Mouse (Mus musculus) heart, embryonic 11.5 days (tissue): ENCODE data around the gene Jph4. TPM values are rescaled to one million over a fixed set of nuclear protein-coding genes. Genes with fewer than 3 reads are reported as not detected.

Experiments used
- ATAC-seq: fragments of 200-750 bp; cut with Nextera tagmentation; replicated peaks from 2 replicates; pipeline ENCODE4 v1.8.0; 2017; ENCODE audit warnings: moderate library complexity; ENCODE audit not compliant: insufficient number of reproducible peaks, low FRiP score, low TSS enrichment
- H3K27ac ChIP-seq: fragments of 300-500 bp; sonication (generic); 2 replicates; pipeline ENCODE4 v1.5.1; 2014; ENCODE audit warnings: mild to moderate bottlenecking, low read depth, low read length
- H3K27me3 ChIP-seq: fragments of 300-500 bp; sonication (generic); 2 replicates; pipeline ENCODE4 v1.6.1; 2014; ENCODE audit warnings: mild to moderate bottlenecking, low read length, mixed read lengths; ENCODE audit not compliant: control insufficient read depth, insufficient read depth
- H3K36me3 ChIP-seq: fragments of 300-500 bp; sonication (generic); 2 replicates; pipeline ENCODE4 v1.6.1; 2014; ENCODE audit warnings: mild to moderate bottlenecking, low read length, moderate library complexity, mixed read lengths; ENCODE audit not compliant: control insufficient read depth, insufficient read depth
- H3K4me1 ChIP-seq: fragments of 300-500 bp; sonication (generic); 2 replicates; pipeline ENCODE4 v1.6.1; 2014; ENCODE audit warnings: low read length; ENCODE audit not compliant: control insufficient read depth, insufficient read depth
- H3K4me2 ChIP-seq: fragments of 300-500 bp; sonication (generic); 2 replicates; pipeline ENCODE4 v1.6.1; 2014; ENCODE audit warnings: mild to moderate bottlenecking, moderate library complexity
- H3K4me3 ChIP-seq: fragments of 300-500 bp; sonication (generic); 2 replicates; pipeline ENCODE4 v1.5.1; 2014; ENCODE audit warnings: low read depth, low read length
- H3K9ac ChIP-seq: fragments of 300-500 bp; sonication (generic); 2 replicates; pipeline ENCODE4 v1.6.1; 2014; ENCODE audit warnings: mild to moderate bottlenecking, low read depth, low read length, moderate library complexity
- H3K9me3 ChIP-seq: fragments of 300-500 bp; sonication (generic); replicated peaks from 2 replicates; pipeline ENCODE4 v1.6.1; 2016; ENCODE audit warnings: low read length; ENCODE audit not compliant: control insufficient read depth
- WGBS: fragments of 180-500 bp; shearing (Covaris S2); extraction: QIAGEN DNeasy Blood & Tissue Kit; methylation state at CpG from one replicate; pipeline ENCODE4 v1.1.7; 2014; ENCODE audit not compliant: insufficient replicate concordance; 5-methylcytosine and 5-hydroxymethylcytosine counted together
- polyA plus RNA-seq: library from polyadenylated mRNA; unstranded; fragments of >200 nt; fragmentation: Nextera tagmentation; extraction: Ambion mirVana; gene quantifications from 2 replicates; pipeline ENCODE4 v1.2.1, GENCODE M21; 2014

Gene Jph4
- polyA plus RNA-seq, 1 experiment from 2014 or later: 0.31 TPM

- 76% methylated on average over 4 of the region's 4 CpGs for WGBS
- no peak for ATAC-seq
These were observed 35.4 kb upstream of the Jph4 start for GRCm38 (mm10) chr14:55152174-55152573.

GRCm38 (mm10) chr14:55150985-55151384 lies 34.2 kb upstream of the Jph4 start:
- no peak overlapping the region for H3K4me3 ChIP-seq
- H3K4me2 ChIP-seq: no peak overlapping the region
- no peaks in the 10 kb centered on the region for H3K27me3 ChIP-seq
- no peaks in the 10 kb centered on the region for H3K36me3 ChIP-seq
- 0 out of 2 replicates have a peak, but pooled peaks cover 3% of the 10 kb centered on the region for H3K4me1 ChIP-seq
- no peak overlapping the region for H3K9ac ChIP-seq
- no peak overlapping the region for H3K27ac ChIP-seq
- no peaks in the 10 kb centered on the region for H3K9me3 ChIP-seq
- 54% methylated on average over 5 of the region's 5 CpGs for WGBS
- ATAC-seq: no peak

More at GRCm38 (mm10) chr14:55152174-55152573, 35.4 kb upstream of the Jph4 start:
- Histone ChIP-seq H3K4me3 (no peak overlapping the region), H3K36me3 (no peaks in the 10 kb centered on the region), H3K4me1 (0 out of 2 replicates have a peak, but pooled peaks cover 3% of the 10 kb centered on the region), H3K4me2 (no peak overlapping the region), H3K9me3 (no peaks in the 10 kb centered on the region), H3K27me3 (no peaks in the 10 kb centered on the region), H3K27ac (no peak overlapping the region), H3K9ac (no peak overlapping the region)

GRCm38 (mm10) chr14:55149041-55149440 lies 32.3 kb upstream of the Jph4 start:
- no peak overlapping the region for H3K4me2 ChIP-seq
- no peaks in the 10 kb centered on the region for H3K27me3 ChIP-seq
- 79% methylated on average over 5 of the region's 5 CpGs for WGBS
- no peak overlapping the region for H3K27ac ChIP-seq
- no peak overlapping the region for H3K9ac ChIP-seq
- H3K4me3 ChIP-seq: no peak overlapping the region
- ATAC-seq: no peak
- H3K9me3 ChIP-seq: no peaks in the 10 kb centered on the region
- no peaks in the 10 kb centered on the region for H3K36me3 ChIP-seq
- 0 out of 2 replicates have a peak, but pooled peaks cover 3% of the 10 kb centered on the region for H3K4me1 ChIP-seq

GRCm38 (mm10) chr14:55148363-55148915 lies 31.7 kb upstream of the Jph4 start:
- no peak for ATAC-seq
- Histone ChIP-seq H3K4me2 (no peak overlapping the region), H3K9ac (no peak overlapping the region), H3K36me3 (no peaks in the 10 kb centered on the region), H3K27ac (no peak overlapping the region), H3K27me3 (no peaks in the 10 kb centered on the region), H3K9me3 (no peaks in the 10 kb centered on the region), H3K4me3 (no peak overlapping the region), H3K4me1 (0 out of 2 replicates have a peak, but pooled peaks cover 3% of the 10 kb centered on the region)
- WGBS: 34% methylated on average over 5 of the region's 5 CpGs

- no peak overlapping the region for H3K4me2 ChIP-seq
- 79% methylated on average over 12 of the region's 12 CpGs for WGBS
- 0 out of 2 replicates have a peak, but pooled peaks cover 3% of the 10 kb centered on the region for H3K4me1 ChIP-seq
- no peaks in the 10 kb centered on the region for H3K36me3 ChIP-seq
- no peak for ATAC-seq
- H3K27ac ChIP-seq: no peak overlapping the region
- H3K9me3 ChIP-seq: no peaks in the 10 kb centered on the region
- no peak overlapping the region for H3K9ac ChIP-seq
- no peak overlapping the region for H3K4me3 ChIP-seq
- H3K27me3 ChIP-seq: no peaks in the 10 kb centered on the region
These were observed 30.2 kb upstream of the Jph4 start for GRCm38 (mm10) chr14:55146829-55147401.

- no peak overlapping the region for H3K27ac ChIP-seq
- no peak overlapping the region for H3K4me2 ChIP-seq
- H3K9ac ChIP-seq: no peak overlapping the region
- no peaks in the 10 kb centered on the region for H3K36me3 ChIP-seq
- no peaks in the 10 kb centered on the region for H3K27me3 ChIP-seq
- H3K4me1 ChIP-seq: 0 out of 2 replicates have a peak, but pooled peaks cover 3% of the 10 kb centered on the region
- no peak for ATAC-seq
- no peaks in the 10 kb centered on the region for H3K9me3 ChIP-seq
- WGBS: 85% methylated on average over 1 of the region's 1 CpGs
- no peak overlapping the region for H3K4me3 ChIP-seq
These were observed 29.6 kb upstream of the Jph4 start for GRCm38 (mm10) chr14:55146324-55146723.

- no peak for ATAC-seq
- Histone ChIP-seq H3K9ac (no peak overlapping the region), H3K4me1 (no peaks in the 10 kb centered on the region), H3K27ac (no peak overlapping the region), H3K9me3 (no peaks in the 10 kb centered on the region), H3K36me3 (no peaks in the 10 kb centered on the region), H3K4me2 (no peak overlapping the region), H3K4me3 (no peak overlapping the region), H3K27me3 (no peaks in the 10 kb centered on the region)
- WGBS: 60% methylated on average over 7 of the region's 7 CpGs
These were observed 22.6 kb upstream of the Jph4 start for GRCm38 (mm10) chr14:55139313-55139712.

- Histone ChIP-seq H3K36me3 (no peaks in the 10 kb centered on the region), H3K4me1 (no peaks in the 10 kb centered on the region), H3K27ac (no peak overlapping the region), H3K4me3 (no peak overlapping the region), H3K27me3 (no peaks in the 10 kb centered on the region), H3K9me3 (no peaks in the 10 kb centered on the region), H3K4me2 (no peak overlapping the region), H3K9ac (no peak overlapping the region)
- no peak for ATAC-seq
- 66% methylated on average over 8 of the region's 8 CpGs for WGBS
These were observed 18.9 kb upstream of the Jph4 start for GRCm38 (mm10) chr14:55135676-55136075.

GRCm38 (mm10) chr14:55126521-55126920 lies 9.8 kb upstream of the Jph4 start:
- no peaks in the 10 kb centered on the region for H3K9me3 ChIP-seq

More at GRCm38 (mm10) chr14:55126521-55126920, 9.8 kb upstream of the Jph4 start:
- no peaks in the 10 kb centered on the region for H3K36me3 ChIP-seq
- WGBS: 81% methylated on average over 7 of the region's 7 CpGs
- H3K4me1 ChIP-seq: peaks cover 4% of the 10 kb centered on the region; the same call in 1 of the 2 replicates
- no peak overlapping the region for H3K4me3 ChIP-seq
- no peak overlapping the region for H3K4me2 ChIP-seq
- no peak for ATAC-seq
- no peaks in the 10 kb centered on the region for H3K27me3 ChIP-seq
- H3K27ac ChIP-seq: no peak overlapping the region
- H3K9ac ChIP-seq: no peak overlapping the region
